Comparison of ENCODE assay signal across 7 mouse cellular contexts in the genomic region with DNA sequence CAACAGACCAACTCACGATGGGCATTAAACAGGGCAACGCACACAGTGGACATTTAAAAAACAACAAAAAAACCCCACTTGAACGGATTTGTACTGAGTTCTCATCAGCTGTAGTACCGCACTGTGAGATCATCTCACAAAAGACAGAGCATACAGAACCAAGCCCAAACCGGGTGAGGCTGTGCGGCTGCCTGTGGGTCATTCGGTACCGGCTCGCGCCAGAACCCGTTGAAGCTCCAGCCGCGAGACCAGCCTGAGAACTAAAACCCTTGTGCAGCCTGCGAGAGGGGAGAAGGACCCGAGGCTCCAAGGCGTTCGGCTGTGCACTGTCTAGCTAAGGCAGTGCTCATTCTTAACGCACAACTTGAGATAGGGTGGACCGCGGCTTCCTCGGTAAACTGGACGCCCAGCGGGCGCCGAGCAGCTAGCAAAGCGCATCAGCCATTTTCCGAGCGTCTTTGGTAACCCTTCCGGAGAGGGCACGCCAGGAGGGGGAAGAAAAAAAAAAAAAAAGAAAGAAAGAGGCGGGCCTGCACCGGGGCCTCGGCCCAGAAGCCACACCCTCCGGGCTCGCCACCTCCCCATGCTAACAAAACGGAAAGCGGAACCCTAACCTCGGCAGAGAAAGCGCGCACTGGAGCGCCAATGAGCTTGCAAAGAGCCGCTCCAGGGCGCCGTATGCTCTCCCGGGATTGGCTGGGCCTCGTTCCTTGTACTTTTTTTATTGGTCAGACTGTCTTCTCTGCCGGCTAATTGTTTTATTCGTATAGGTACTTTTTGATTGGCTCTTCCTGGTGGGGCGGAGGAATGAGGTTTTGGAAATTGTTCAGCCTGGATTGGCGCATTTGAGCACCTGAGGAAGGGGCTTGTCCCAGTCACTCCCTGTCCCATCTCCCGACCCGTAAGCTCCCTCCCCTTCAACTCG. TPM values are rescaled to one million over a fixed set of nuclear protein-coding genes. Genes with fewer than 3 reads are reported as not detected.
A peak's percentile ranks its signal among the peaks of the same experiment; 100 is the strongest.
DNase-seq lines count a peak whose midpoint lies in the region; ATAC-seq lines count a peak whose summit lies in the region.

No protein-coding gene starts in this region.

- no peaks in the 10 kb centered on the region for H3K9me3 ChIP-seq in embryonic facial prominence, embryonic 11.5 days (replicated peaks; ENCODE audit: control insufficient read depth, low read length)
- no peaks in the 10 kb centered on the region for H3K9me3 ChIP-seq in limb, embryonic 10.5 days (replicated peaks)
- H3K9me3 ChIP-seq in midbrain, embryonic 13.5 days = no peaks in the 10 kb centered on the region

- H3K36me3 ChIP-seq in embryonic facial prominence, embryonic 11.5 days (replicated peaks; ENCODE audit: control insufficient read depth, insufficient read depth, low read depth, low read length) = no peaks in the 10 kb centered on the region
- peaks cover 7% of the 10 kb centered on the region for H3K36me3 ChIP-seq in limb, embryonic 10.5 days
- H3K36me3 ChIP-seq in midbrain, embryonic 13.5 days = 0 out of 2 replicates have a peak, but pooled peaks cover 3% of the 10 kb centered on the region

- peak overlapping the region; percentile 93 for H3K9ac ChIP-seq in embryonic facial prominence, embryonic 11.5 days (replicated peaks; ENCODE audit: low read length)
- H3K9ac ChIP-seq in midbrain, embryonic 13.5 days (replicated peaks) = peak overlapping the region; percentile 88

- H3K4me2 ChIP-seq in embryonic facial prominence, embryonic 11.5 days (ENCODE audit: low read depth, low read length) = peak overlapping the region; percentile 78
- H3K4me2 ChIP-seq in midbrain, embryonic 13.5 days (replicated peaks) = peak overlapping the region; percentile 89

- no peaks in the 10 kb centered on the region for H3K27me3 ChIP-seq in embryonic facial prominence, embryonic 11.5 days (ENCODE audit: control insufficient read depth, insufficient read depth, low read length)
- H3K27me3 ChIP-seq in limb, embryonic 10.5 days (ENCODE audit: low read depth, poor library complexity, severe bottlenecking) = no peaks in the 10 kb centered on the region
- H3K27me3 ChIP-seq in midbrain, embryonic 13.5 days = no peaks in the 10 kb centered on the region

- DNase-seq in adrenal gland, postnatal 14 days = peak; percentile 98
- DNase-seq in embryonic facial prominence, embryonic 11.5 days (ENCODE audit: low spot score) = peak; percentile 99
- peak; percentile 100 for DNase-seq in kidney, adult 11 months
- DNase-seq in limb, embryonic 10.5 days (ENCODE audit: low spot score) = peak; percentile 94
- peak; percentile 88 for DNase-seq in spleen, adult 12 weeks (ENCODE audit: low spot score)

- H3K4me1 ChIP-seq in embryonic facial prominence, embryonic 11.5 days (ENCODE audit: control insufficient read depth, insufficient read depth, low read length) = 0 out of 2 replicates have a peak, but pooled peaks cover 2% of the 10 kb centered on the region
- H3K4me1 ChIP-seq in limb, embryonic 10.5 days = peaks cover 20% of the 10 kb centered on the region
- H3K4me1 ChIP-seq in midbrain, embryonic 13.5 days (replicated peaks) = peaks cover 24% of the 10 kb centered on the region

- H3K27ac ChIP-seq in embryonic facial prominence, embryonic 11.5 days (replicated peaks; ENCODE audit: low read depth, low read length) = peak overlapping the region; percentile 100
- peak overlapping the region; percentile 99 for H3K27ac ChIP-seq in limb, embryonic 10.5 days
- H3K27ac ChIP-seq in midbrain, embryonic 13.5 days = peak overlapping the region; percentile 98

- peak overlapping the region; percentile 99 for H3K4me3 ChIP-seq in embryonic facial prominence, embryonic 11.5 days (ENCODE audit: low read depth, low read length)
- H3K4me3 ChIP-seq in limb, embryonic 10.5 days = peak overlapping the region; percentile 79
- H3K4me3 ChIP-seq in midbrain, embryonic 13.5 days (replicated peaks) = peak overlapping the region; percentile 90

- peak; percentile 96 for ATAC-seq in embryonic facial prominence, embryonic 11.5 days (replicated peaks; ENCODE audit: insufficient number of reproducible peaks, low FRiP score, low TSS enrichment, low read depth)
- peak; percentile 78 for ATAC-seq in granulocyte monocyte progenitor cell, adult 5-6 weeks (replicated peaks; ENCODE audit: poor library complexity, severe bottlenecking)
- peak; percentile 95 for ATAC-seq in midbrain, embryonic 13.5 days

- WGBS in embryonic facial prominence, embryonic 11.5 days = under 1% methylated on average over 53 of the region's 53 CpGs
- WGBS in limb, embryonic 10.5 days = under 1% methylated on average over 53 of the region's 53 CpGs
- under 1% methylated on average over 53 of the region's 53 CpGs for WGBS in midbrain, embryonic 13.5 days

RNA-seq across cellular contexts. Expression of gene Usp1, which starts 0.7 kb away (rescaled TPM):
- 40.8 and 43.5 TPM in 2 replicates for total RNA-seq in adrenal gland, postnatal 14 days (2021)
- 135 and 138 TPM in 2 replicates for polyA plus RNA-seq in embryonic facial prominence, embryonic 11.5 days (2014; fragmentation: Nextera tagmentation; extraction: Ambion mirVana)
- 129 and 141 TPM in 2 replicates for total RNA-seq in granulocyte monocyte progenitor cell, adult 5-6 weeks (2014; fragmentation: Nextera tagmentation)
- 185 and 195 TPM in 2 replicates for total RNA-seq in granulocyte monocyte progenitor cell, adult 5-6 weeks (2017)
- 97.4 and 118 TPM in 2 replicates for polyA plus RNA-seq in limb, embryonic 10.5 days (2016; fragmentation: Nextera tagmentation; extraction: Ambion mirVana)
- polyA plus RNA-seq in midbrain, embryonic 13.5 days (2015; fragmentation: Nextera tagmentation; extraction: Ambion mirVana) = 49.1 and 63.7 TPM in 2 replicates

Comparison
In these comparisons a context has a peak if more than half of its experiments do, and no peak if none do; other contexts are left out.
1. Peak in every context shown above with its lines: DNase-seq, ATAC-seq, H3K4me3 ChIP-seq and H3K27ac ChIP-seq.